Mouse (Mus musculus) left cerebral cortex, adult 8-10 months (tissue): ENCODE results near the gene Mark3. TPM values are rescaled to one million over a fixed set of nuclear protein-coding genes. Genes with fewer than 3 reads are reported as not detected.

Source experiments
- DNase-seq, 2 experiments: peaks; one replicate each; pipeline ENCODE4 v3.0.0; 2022; ENCODE audit warnings: low spot score in 2 of 2
- total RNA-seq, 4 experiments: library from RNA; stranded (reverse); gene quantifications; 2 replicates each; pipeline ENCODE4 v1.2.4; 2022

Mark3 gene
- total RNA-seq, 4 experiments from 2014 or later, result 84.7 to 97.3 (median 85.8) TPM

DNA sequence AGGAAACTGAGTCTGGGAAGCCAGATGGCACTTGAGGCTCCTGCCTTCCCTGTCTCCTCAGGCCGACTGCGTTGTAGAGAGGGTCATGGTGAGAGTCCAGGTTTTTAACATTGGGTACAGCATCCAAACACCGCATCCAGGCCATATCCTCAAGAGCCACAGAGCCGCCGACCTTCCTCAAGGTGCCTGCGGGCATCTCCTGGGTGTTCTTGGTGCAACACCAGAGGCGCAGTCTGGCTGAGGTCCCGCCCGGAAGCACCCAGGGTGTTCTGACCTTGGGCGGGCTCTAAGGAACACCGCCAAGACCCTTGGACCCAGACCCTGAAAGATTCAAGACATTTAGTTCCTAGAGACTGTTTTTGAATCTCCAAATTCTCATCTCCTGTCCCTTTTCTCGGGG is 98.3 kb downstream of the Mark3 start:
- DNase-seq, result no peak

DNA sequence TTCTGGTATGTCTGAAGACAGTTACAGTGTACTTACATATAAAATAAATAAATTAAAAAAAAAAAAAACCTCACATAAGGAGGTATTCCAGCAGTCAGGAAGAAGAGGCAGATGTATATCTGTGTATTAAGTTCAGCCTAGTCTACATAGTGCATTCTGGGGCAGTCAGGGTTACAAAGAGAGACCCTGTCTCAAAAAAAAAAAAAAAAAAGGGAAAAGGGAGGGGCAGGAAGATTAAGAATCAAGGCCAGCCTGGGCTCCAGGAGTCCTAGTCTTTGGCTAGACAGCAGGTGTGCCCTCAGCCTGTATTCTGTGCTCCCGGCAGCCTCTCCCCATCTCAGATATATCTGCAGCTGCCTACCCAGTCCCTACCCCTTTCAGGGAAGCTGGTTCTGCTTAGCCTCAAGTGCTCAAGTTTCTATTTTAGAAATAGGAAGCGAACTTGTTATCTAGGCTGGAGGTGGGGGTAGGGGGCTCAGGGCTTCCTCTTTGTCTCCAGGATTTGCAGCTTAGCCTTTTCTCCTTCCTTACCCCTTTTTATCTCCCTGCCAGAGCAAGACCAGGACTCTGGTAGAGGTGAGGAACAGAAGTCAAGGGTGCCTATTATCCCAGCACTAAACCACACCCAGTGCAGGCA is 100.6 kb downstream of the Mark3 start:
- no peak for DNase-seq

DNA sequence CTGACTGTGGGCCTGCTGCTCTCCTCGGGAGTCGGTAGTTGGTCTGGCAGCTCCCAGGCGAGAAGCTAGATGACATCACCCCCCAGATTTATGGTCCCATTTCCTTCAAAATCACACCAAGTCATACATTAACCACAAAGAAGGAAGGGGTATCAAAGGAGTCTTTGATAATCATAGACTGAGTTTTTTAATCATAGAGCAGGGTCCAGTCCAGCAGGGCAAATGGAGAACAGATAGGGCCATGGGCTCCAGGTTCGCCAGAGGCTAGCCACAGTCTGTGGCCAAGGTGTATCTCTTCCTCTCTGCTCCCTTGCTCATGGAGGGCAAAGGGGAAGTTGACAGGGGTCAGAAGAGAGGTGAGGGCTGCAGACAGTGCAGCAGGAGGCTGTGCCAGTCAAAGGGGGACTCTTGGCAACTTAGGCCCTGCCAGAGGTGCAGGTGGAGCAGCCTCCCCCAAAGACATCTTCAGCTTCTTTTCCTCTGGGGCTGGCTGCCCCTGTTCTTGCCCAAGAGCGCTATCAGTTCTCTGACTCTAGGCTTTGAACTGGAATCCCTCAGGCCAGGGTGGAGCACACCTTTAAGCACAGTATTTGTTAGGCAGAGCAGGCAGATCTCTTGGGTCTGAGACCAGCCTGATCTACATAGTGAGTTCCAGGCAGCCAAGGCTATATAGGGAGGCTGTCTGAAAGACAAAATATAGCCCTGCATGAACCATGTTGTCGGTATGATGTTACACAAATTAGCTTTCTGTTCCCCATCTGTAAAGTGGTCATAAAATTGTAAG is 101.7 kb downstream of the Mark3 start:
- no peak for DNase-seq

DNA sequence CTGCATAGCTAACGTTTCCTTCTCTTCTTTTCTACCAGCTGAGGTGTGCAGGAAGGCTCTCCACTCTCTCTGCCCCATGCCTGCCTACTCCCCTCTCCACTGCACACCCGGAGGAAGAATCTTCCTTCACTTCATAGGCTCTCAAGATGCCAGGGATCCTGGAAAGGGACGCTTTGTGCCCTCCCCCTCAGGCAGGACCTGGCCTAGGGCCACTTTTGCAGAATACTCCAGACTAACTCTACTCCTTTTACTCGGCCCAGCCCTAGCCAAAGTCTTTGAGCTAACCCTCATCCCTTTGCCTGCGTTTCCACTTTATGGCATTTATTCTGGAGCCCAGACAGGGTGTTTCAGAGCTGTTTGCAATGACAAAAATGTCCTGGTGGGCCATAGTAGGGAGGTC is 103.1 kb downstream of the Mark3 start:
- no peak for DNase-seq

DNA sequence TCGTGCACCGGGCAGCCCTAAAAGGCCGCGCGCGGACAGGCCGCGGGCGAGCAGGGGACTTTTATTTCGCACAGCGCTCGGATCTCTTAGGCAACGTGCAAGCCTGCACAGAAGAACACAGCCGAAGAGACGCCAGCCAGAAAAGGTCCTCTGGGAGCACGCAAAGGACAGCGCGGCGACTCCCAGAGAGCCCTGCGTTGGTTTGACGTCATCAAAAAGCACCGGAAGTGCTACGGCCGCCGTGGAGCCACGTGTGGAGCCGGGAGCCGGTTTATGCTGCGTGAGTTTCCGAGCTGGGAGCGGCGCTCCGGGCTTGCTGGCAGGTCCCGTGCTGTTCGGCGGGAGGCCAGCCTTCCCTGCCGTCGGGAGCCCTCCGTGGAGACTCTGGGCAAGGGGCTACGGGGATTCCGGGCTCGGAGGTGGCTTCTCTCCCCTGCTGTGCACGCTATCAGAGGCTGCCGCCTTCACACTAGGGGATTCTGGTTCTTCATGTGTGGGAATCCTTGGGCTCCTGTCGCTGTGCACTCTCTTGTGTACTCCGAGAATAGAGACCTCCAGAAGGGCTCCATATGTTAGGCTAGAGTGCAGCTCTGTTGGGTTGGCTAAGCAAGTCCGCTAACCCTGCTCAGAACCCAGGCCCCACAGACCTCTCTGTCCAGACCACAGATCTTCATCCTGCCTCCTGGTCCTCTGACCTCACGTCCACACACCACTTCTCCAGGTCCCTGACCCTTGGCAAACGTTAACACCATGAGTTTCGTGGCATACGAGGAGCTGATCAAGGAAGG is 103.8 kb downstream of the Mark3 start, which contains the start of gene Trmt61a:
TSS of gene Trmt61a (plus strand) at position 224 of the 788 bp plus-strand sequence.
- DNase-seq, result peak in 1 of 2 experiments; percentile 86

DNA sequence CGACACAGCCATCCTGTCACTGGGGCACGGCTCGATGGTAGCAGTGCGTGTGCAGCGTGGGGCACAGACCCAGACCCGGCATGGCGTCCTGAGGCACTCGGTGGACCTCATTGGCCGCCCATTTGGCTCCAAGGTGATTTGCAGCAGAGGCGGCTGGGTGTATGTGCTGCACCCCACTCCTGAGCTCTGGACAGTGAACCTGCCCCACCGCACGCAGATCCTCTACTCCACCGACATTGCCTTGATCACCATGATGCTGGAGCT is 104.3 kb downstream of the Mark3 start:
- DNase-seq, result no peak

DNA sequence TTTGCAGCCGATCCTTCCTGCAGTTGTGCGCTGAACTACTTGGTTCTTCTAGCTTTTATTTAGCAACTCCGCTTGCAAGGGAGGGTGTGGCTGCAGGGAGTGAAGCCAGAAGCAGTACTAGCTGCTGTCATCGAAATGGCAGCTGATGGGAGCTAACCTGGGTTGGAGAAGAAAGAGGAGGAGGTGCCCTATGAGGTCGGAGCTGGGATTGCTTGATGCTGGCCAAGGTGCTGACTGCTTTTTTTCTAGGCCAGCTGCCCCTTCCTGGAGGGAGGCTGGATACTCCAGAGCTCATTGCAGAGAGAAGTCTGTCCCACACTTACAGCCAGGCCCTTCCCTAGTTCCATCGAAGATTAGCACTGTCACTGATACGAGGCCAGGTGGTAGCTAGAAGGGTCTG is 104.7 kb downstream of the Mark3 start:
- no peak for DNase-seq

DNA sequence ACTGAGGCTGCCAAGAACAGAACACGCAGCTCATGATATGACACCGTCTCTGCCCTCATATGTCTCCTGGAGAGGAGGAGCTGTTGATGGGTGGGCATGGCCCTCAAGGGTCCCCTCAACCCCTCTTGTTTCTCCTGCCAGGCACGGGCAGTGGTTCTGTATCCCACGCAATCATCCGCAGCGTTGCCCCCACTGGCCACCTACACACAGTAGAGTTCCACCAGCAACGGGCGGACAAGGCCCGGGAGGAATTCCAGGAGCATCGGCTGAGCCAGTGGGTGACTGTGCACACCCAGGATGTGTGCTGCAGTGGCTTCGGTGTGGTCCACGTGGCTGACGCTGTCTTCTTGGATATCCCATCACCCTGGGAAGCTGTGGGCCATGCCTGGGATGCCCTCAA is 106.3 kb downstream of the Mark3 start:
- no peak for DNase-seq

DNA sequence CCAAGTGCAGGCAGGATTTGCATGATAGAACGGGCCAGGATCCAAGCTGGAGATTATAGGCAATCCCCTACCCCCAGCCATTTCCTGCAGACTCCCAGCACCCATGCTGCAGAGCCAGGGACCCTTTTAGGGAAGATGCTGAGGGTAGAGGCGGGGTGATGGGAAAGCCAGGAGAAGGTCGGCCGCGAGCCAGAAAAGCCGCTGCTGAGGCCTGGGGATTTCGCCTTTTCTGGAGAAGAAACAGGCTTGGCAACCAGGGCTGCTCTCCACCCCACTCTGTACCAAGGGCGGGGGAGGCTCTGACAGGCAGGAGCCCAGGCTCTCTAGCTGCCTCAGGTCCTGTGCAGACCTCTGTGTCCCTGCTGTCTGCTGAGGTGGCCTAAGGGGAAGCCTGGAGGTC is 107.0 kb downstream of the Mark3 start:
- DNase-seq, result no peak

DNA sequence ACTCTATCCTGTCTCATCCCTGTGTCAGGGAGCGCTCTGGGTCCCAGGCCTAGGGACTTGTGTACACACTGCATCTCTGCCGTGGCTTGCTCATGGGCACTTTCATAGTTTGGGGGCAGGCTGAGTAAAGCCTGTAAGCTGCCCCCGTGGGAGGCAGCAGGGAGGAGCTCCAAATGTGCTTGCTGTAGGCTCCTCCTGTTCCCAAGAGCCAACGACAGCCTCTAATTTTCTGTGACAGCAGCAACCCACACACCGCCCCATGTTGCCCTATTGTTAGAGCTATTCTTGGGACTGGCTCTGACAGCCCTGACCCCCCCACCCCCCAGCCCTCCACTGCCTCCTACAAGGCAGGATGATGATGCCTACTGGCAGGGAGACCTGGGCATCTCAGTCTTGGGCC is 107.7 kb downstream of the Mark3 start:
- DNase-seq, result no peak

DNA sequence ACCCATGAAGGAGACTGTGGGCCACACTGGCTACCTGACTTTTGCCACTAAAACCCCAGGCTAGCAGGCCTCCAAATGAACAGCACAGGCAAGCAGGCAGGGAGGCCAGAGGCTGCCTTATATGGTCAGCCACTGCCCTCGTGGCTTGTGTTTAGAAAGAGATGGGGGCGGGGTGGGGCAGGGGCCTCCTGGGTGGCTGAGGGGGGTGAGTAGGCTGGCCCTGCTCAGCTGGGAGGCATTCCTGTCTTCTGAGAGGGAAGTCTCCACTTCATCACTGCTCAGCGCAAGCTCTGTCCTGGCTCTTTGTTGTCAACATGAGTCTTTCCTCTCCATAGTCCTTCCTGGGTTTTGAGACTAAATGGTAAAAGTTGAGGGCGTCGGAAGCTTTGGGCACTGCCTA is 108.5 kb downstream of the Mark3 start:
- no peak for DNase-seq

DNA sequence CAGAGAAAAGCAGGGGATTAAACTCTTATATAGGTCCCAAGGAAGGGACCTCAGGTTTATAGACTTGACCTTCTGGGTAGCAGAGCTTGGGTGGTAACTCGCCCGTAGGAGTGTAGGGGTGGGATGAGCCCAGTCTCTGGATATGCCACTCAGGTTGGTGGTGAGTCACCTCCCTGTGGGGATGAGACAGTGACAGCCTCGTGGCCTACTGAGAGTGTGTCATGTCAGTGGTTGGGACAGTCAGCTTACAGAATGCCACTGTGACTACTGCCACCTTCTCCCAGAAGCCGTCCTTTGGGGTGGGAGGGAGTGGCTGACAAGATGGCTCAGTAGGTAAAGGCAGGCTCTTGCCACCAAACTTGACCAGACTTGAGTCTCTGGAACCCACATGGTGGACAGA is 112.1 kb downstream of the Mark3 start:
- no peak for DNase-seq

DNA sequence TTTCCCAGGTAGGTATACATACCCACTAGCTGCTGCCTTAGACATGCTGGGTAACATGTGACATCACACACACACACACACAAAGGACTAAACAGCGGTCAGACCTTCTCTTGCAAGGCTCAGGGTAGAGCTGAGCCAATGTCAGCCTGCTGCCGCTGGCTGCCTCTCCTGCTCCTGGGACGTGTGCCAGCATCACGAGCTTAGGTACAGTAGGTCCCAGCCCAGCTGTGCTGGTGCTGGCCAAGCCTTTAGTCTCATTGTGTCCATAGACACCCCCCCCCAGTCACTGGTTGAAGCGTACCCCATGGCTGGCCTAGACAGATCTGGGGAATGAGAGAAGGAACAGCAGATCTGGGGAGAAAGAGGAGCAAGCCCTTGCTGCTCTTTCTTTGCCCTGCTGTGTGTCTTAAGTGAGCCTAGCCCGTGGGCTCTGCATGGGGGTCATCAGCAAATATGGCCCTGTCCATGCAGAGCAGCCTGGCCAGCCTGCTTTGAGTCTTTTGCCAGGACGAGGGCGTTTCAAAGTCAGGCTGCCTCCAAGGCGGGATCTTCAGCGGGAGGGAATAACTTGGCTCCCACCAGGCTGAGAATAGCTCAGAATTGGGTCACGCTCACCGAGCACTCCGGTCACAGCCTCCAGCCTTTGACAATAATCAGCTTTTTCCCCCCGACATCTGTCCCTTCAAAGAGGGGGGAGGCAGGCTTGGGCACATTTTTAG is 113.2 kb downstream of the Mark3 start:
- DNase-seq, result peak in 1 of 2 experiments; percentile 79

DNA sequence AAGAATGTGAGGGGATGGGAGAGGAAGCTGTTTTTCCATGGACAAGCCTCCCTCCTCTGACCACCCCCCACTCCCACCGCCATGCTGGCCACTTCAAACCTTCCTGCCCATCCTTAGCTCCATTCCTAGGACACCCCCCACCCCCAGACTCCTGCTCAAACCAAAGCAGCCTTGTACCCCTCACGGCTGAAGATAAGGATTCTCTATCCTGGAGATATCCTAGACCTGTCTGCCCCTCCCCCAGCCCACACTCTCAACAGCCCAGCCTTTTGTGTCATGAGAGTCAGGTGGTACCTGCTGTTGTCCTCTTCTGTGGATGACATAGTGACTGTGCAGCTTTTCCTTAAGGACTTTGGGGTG is 113.7 kb downstream of the Mark3 start:
- no peak for DNase-seq

DNA sequence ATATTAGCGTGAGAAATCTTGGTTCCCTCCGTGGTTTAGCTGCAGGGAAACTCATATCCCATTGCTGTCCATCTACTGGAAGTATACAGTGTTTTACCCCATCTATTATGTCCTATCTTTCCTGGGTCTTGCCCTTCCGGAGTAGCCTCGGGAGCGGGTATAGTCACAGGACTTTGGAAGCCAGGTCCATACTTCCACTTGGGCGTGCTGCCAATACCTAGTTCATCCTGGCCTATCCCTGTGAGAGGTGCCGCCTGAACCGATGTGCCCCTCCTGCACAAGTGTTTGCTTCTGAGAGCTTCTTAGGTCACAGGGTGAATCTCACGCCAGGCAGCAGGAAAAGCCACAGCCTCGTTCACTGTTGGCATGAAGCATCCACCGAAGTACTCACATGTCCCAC is 115.1 kb downstream of the Mark3 start:
- DNase-seq, result no peak

DNA sequence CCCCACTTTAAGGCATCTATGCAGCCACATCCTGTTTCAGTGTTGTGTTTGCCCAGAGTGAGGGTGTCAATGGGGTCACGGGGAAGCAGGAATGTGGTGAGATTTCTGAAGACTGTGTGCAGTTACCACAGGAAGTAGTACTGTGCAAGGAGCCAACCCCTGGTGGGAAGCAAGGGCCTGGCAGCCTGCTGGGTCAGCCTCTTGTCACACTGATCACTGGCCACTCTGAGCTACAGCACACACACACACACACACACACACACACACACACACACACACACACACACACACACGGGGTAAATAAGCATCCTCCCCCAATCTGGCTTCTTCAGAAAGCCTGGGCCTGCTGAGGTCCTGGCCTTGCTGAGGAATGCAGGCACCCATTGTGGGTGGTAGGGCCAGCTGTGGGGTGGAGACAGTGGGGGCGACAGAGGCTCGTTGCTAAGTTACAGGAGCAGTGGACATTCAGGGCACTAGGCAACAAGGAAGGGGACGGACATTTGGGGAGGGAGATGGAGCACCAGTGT is 117.1 kb downstream of the Mark3 start:
- no peak for DNase-seq

DNA sequence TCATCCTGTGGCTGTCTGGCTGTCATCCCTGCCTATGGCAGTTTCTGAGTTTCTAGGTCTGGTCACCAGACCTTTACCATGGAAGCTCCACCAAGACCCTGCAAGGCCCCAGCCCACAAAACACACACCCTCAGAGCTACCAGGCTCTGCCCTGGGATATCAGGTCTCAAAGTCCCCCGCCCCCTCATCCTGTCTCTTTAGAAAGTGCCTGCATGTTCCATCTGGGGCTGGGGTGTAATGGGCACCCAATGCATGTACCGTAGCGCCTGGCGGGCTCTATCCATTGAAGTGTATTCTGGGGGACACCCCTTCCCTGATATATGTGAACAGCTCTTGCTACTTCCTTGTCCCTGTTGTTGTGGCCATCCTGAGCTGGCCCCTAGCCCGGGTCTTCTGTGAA is 118.6 kb downstream of the Mark3 start:
- DNase-seq, result no peak

DNA sequence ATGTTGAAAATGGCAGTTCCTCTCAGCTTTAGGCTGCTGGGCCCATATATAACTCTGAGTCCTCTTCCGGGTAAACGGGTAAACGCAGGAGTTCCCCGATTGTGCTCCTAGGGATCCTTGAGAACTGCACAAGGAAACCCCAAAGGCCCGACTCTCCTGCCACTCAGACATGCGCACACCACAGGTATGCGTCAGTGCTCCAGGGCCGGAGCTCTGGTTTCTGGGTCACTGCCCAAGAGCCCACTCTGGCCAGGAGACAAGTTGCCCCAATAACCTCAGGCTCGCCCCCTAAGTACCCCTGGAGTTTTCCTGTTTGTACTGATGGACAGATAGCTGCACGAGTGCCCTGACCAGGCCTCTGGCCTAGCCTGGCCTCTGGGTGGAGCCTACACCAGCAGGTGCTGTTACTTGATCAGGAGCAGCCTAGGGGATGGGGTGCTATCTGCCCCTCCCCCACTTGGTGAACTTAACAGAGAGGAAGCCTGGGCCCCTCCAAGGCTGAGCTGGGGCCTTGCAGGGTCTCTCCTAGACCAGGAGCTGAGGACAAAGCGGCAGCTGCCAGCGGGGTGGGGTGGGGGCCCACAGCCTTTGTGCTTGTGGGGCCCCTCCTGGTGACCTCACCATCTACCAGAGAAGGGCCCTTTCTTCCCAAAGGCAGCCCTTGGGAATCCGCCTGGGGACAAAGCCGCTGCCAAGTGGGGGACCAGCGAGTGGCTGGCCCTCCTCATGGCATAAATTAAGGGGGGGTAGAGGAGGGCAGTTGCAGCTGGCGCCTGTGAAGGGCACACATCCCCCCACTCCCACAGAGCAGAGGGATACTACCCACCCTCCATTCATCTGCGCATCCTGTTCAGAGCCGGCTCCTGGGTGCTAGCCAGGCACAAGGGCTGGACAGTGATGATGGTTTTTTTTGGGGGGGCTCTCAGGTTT is 119.3 kb downstream of the Mark3 start:
- peak in 1 of 2 experiments; percentile 91 for DNase-seq

DNA sequence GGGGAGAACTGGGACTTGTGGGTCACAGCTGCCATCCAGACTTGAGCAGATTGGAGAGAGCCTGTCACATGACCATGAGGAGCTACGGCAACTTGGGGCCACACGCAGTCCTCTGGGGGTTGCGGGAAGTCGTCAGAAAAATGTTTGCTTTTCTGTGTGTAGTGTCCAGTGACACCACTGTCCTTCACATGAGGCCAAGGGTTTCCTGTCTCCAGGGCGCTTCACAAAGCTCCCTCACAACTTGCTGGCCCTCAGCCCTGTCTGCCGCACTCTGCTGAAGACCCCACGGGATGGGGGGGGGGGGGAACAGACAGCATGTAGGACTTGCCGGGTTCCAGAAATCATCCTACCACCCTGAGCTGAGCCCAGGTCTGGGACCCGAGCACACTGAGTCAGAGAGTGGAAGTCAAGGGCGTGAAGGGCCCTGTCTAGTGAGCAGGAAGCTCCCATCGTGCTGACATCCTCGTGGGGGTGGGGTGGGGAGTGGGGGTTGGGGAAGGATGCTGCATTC is 120.0 kb downstream of the Mark3 start:
- DNase-seq, result no peak
